In genomic region chr3:88150061-88150998, GRCm38 (mm10) we compare ENCODE assay signal across 8 mouse cellular contexts. TPM values are rescaled to one million over a fixed set of nuclear protein-coding genes. Genes with fewer than 3 reads are reported as not detected.
A peak's percentile ranks its signal among the peaks of the same experiment; 100 is the strongest.
DNase-seq lines count a peak whose midpoint lies in the region; ATAC-seq and TF ChIP-seq lines count a peak whose summit lies in the region.

No protein-coding gene starts in this region.

- peak; percentile 50 for DNase-seq in cerebellum, adult 11 months
- peak; percentile 86 to 90 for DNase-seq in cerebellum, postnatal 10 days
- peak; percentile 52 for DNase-seq in gastrocnemius, postnatal 10 days
- peak; percentile 51 for DNase-seq in kidney, postnatal 0 days (ENCODE audit: low spot score)
- no peak for DNase-seq in liver, embryonic 14.5 days (ENCODE audit: low read depth in 3 of 3, low spot score in 3 of 3)
- peak; percentile 88 for DNase-seq in right cerebral cortex, adult 18-20 months
- DNase-seq in adrenal gland, adult 8-10 months: no peak

- peak; percentile 43 for TF ChIP-seq CTCF in kidney, postnatal 0 days (IDR thresholded peaks at IDR 0.05; ENCODE audit: low read depth)
- TF ChIP-seq CTCF in liver, embryonic 14.5 days (IDR thresholded peaks at IDR 0.05; ENCODE audit: low read depth): peak; percentile 32; the same call in 1 of the 2 replicates

- no peaks in the 10 kb centered on the region for H3K36me3 ChIP-seq in kidney, postnatal 0 days (ENCODE audit: insufficient read depth, low read length)
- H3K36me3 ChIP-seq in liver, embryonic 14.5 days (replicated peaks; ENCODE audit: control insufficient read depth, insufficient read depth, low read depth): no peaks in the 10 kb centered on the region

- ATAC-seq in cerebellum, adult (ENCODE audit: insufficient number of reproducible peaks, low FRiP score, low TSS enrichment): no peak
- 0 out of 2 replicates have a peak, but pooled peaks have one; percentile 33 for ATAC-seq in kidney, postnatal 0 days (replicated peaks; ENCODE audit: low FRiP score, low read depth)
- ATAC-seq in liver, embryonic 14.5 days (ENCODE audit: insufficient read depth): no peak

- WGBS in kidney, postnatal 0 days: 17% methylated on average over 13 of the region's 14 CpGs
- WGBS in liver, embryonic 14.5 days (ENCODE audit: insufficient replicate concordance): 27% methylated on average over 14 of the region's 14 CpGs

- no peaks in the 10 kb centered on the region for H3K9me3 ChIP-seq in kidney, postnatal 0 days (replicated peaks; ENCODE audit: low read length)
- no peaks in the 10 kb centered on the region for H3K9me3 ChIP-seq in liver, embryonic 14.5 days (ENCODE audit: control insufficient read depth, low read length)

- H3K9ac ChIP-seq in kidney, postnatal 0 days (ENCODE audit: low read depth, low read length): peak overlapping the region; percentile 44; the same call in 1 of the 2 replicates
- no peak overlapping the region for H3K9ac ChIP-seq in liver, embryonic 14.5 days (replicated peaks)

- H3K4me1 ChIP-seq in kidney, postnatal 0 days (replicated peaks; ENCODE audit: insufficient read depth, low read length): peaks cover 43% of the 10 kb centered on the region
- peaks cover 41 to 48% of the 10 kb centered on the region in 2 experiments for H3K4me1 ChIP-seq in liver, embryonic 14.5 days (replicated peaks; ENCODE audit: control insufficient read depth in 2 of 2, insufficient read depth in 2 of 2, low read length in 1 of 2)

- H3K27me3 ChIP-seq in kidney, postnatal 0 days (ENCODE audit: insufficient read depth, low read length): no peaks in the 10 kb centered on the region
- no peaks in the 10 kb centered on the region for H3K27me3 ChIP-seq in liver, embryonic 14.5 days (ENCODE audit: control insufficient read depth, insufficient read depth, low read length)

- no peak for TF ChIP-seq EP300 in liver, embryonic 14.5 days (IDR thresholded peaks at IDR 0.05; ENCODE audit: low read depth)

- H3K27ac ChIP-seq in kidney, postnatal 0 days: peak overlapping the region; percentile 47
- no peak overlapping the region for H3K27ac ChIP-seq in liver, embryonic 14.5 days

- H3K4me2 ChIP-seq in kidney, postnatal 0 days (ENCODE audit: low read length): peak overlapping the region; percentile 40
- peak overlapping the region; percentile 29; the same call in 1 of the 2 replicates for H3K4me2 ChIP-seq in liver, embryonic 14.5 days (ENCODE audit: low read depth)

- H3K4me3 ChIP-seq in kidney, postnatal 0 days (replicated peaks; ENCODE audit: low read depth, low read length): no peak overlapping the region
- H3K4me3 ChIP-seq in liver, embryonic 14.5 days (ENCODE audit: insufficient read depth in 1 of 2, low read depth in 2 of 2, low read length in 2 of 2): no peak overlapping the region

RNA-seq across cellular contexts. Expression of gene Mef2d, which starts 8.2 kb away (rescaled TPM):
- total RNA-seq in gastrocnemius, postnatal 10 days (2021): 100 to 1,000 TPM; 148 to 163 TPM
- 14.4 and 16.2 TPM in 2 replicates for polyA plus RNA-seq in kidney, postnatal 0 days (2015; fragmentation: Nextera tagmentation; extraction: Ambion mirVana)
- 10.3 and 11.1 TPM in 2 replicates for polyA plus RNA-seq in liver, embryonic 14.5 days (2012; rRNA removed)
- 6.4 and 7.5 TPM in 2 replicates for polyA plus RNA-seq in liver, embryonic 14.5 days (2014; fragmentation: Nextera tagmentation; extraction: Ambion mirVana)
- 100 to 1,000 TPM in 1 of 4 experiments, 10 to 100 TPM in 3; 82.0 to 111 (median 89.0) TPM for total RNA-seq in adrenal gland, adult 8-10 months (2022)

Comparison
In these comparisons a context has a peak if more than half of its experiments do, and no peak if none do; other contexts are left out.
1. DNase-seq: peak in cerebellum, adult 11 months (single experiment), cerebellum, postnatal 10 days (2 of 2), gastrocnemius, postnatal 10 days (single experiment), kidney, postnatal 0 days (single experiment) and right cerebral cortex, adult 18-20 months (single experiment); none in liver, embryonic 14.5 days (0 of 3) and adrenal gland, adult 8-10 months (single experiment).